Mouse (Mus musculus): ENCODE measurements at regions not wholly inside any gene's neighbourhood (a gene's known extent, or its start where the extent isn't known, plus 50 kb on each side); places are given as distances from the start of the nearest gene placed in this dataset.

GRCm38 (mm10) chr3:141008792-141009191, 203.4 kb downstream of the Pdha2 start:
- TF ChIP-seq GATA1 (IDR thresholded peaks at IDR 0.05; ENCODE audit: borderline replicate concordance, low read length), result no peak
- TF ChIP-seq FLI1 (IDR thresholded peaks at IDR 0.05; ENCODE audit: low read length), result no peak
